Mouse (Mus musculus): ENCODE results near the gene Atxn3. TPM values are rescaled to one million over a fixed set of nuclear protein-coding genes. Genes with fewer than 3 reads are reported as not detected.
"Not testable (repeated sequence)": the region's sequence is repeated elsewhere in the genome, so short reads cannot be mapped to it uniquely, and the experiment has no call there.

Gene Atxn3
- 18.5 and 30.1 TPM in 2 replicates for total RNA-seq (2021)
- long read RNA-seq, full-length matches to known transcripts = 7 of 10 reads
- long read RNA-seq, partial matches to known transcripts = 0 of 10 reads
- long read RNA-seq, other reads (novel, unspliced or antisense) = 3 of 10 reads

DNA sequence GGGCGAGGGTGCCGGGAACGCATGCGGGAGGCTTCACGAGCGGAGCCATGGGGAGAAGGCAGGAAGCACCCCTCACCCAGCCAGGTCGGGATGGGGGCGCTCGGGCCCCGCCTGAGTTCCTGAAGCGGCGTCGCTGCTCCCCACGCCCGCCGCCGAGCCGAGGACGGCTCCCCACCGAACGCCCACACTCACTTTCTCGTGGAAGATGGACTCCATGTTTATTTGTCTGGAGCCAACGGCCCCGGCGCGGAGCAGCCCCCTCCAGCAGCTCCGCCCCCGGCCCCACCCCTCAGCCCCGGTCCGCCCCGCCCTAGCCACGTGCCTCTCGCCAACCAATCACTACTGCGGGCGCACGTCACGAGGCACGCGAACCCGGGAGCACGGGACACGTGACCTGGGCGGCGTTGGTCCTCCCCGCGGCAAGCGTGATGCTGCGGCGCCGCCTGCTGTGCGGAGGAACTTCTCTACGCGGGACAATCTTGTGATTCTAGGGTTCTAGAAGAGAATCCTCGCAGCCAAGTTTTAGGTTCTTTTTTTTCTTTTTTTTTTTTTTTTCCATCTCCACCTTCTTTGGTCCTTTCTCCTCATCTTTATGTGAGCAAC, at the start of gene Atxn3:
Atxn3 (minus strand) TSS at position 305 of the 603 bp plus-strand sequence.
- DNase-seq = peak; percentile 99

GRCm38 (mm10) chr12:102000785-102001184, 42.7 kb upstream of the Atxn3 start:
- no peak for DNase-seq

DNA sequence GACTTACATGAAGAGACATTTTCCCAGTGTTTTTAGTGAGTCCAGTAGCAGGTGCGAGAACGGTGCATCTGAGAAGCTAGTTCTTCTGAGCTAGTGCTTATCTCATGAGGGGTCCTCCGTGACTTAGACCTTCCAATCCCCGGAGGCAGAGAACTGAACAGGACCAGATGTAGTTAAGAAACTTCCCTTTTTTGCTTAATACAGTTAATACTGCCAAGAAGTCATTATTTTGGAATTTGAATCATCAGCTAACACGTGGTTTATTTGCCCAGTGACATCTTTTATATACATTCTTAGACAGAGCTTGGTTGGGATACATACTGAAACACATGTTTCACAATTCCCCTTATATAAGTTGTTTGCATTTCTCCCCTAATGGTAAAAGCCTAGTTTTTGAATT, 40.9 kb upstream of the Atxn3 start:
- DNase-seq = no peak

- no peak for DNase-seq
Measured at GRCm38 (mm10) chr12:101994576-101995467, 36.8 kb upstream of the Atxn3 start.

DNA sequence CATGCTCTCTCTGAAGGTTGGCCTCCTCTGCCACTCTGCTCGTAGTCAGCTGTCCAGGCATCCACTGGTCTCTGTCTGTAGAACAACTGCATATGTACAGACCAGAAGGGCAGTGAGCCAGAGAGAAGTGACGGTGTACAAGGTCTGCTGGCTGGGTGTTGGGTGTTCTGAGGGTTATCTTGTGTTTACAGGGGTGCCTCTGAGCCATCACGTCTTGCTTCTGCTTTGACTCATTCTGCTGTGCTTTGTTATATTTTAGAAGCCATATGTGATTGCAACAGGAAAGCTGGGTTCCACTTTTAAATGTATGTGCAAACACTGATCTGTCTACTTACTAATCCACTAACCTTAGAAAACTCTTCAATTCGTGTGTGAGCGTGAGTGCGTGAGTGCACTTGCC, 29.6 kb upstream of the Atxn3 start:
- DNase-seq = no peak

DNA sequence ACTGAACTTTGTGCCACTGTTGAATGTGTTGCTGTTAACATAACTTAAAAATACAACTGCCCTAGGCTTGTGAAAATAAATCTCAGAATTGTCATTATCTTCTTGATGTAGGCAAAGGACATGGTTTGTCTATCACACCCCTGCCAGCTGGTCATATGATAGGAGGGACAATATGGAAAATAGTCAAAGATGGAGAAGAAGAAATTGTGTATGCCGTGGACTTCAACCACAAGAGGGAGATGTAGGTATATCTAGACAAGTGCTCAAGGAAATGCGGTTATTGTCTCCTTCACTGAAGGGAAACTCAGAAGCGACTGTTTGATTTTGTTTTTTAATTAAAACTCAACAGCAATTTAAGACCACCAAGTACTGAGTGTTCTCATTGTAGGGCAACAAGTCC, 27.1 kb upstream of the Atxn3 start:
- no peak for DNase-seq

DNA sequence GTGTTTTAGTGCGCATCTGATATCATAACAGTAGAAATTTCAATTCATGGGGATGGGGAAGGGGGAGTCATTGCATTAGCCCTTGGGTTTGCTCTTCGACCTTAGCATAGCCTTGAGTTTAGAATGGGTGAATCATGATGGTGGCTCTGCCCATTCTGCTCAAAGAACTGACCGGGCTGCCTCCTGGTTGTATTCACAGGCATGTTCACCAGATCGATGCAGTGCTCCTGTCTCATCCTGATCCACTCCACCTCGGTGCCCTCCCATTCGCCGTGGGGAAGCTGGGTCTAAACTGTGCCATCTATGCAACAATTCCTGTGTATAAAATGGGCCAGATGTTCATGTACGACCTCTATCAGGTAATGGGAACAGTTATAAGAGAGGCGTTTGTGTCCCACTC, 24.9 kb upstream of the Atxn3 start:
- DNase-seq = peak; percentile 26

DNA sequence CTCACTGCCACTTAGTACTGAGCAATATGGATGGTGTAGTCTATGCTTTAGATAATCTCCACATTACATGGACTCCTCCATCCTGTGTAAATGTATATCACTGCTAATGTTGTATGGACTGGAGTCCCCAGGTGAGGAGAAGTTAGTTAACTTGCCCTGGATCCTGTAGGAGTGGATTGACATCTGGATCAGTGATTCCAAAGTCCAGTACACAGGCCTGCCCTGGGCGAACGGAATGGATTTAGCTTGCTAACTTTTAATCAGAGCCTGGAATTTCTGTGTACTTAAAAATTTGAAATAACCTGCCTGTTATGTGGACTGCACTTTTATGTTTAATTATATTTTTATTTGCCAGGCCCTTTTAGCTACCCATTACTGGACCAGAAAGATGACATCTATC, 23.5 kb upstream of the Atxn3 start:
- DNase-seq = no peak

DNA sequence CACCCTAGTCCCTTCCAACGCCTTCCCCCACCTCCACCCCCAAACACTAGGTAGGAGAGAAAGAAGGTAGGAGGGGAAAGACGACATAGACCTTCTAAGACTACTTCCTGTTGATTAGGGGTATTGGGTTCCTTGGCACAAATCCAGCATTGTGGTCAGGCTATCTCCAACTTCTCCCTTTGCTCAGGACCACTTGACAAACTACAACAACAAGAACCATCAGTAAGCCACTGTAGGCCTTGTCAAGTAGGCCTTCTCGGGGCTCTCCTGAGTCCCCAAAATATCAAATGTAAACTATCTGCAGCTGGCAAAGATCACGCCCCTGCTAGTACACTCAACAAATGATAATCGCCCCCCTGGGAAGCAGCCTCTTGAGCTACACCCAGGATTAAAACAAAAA, 22.2 kb upstream of the Atxn3 start:
- no peak for DNase-seq

DNA sequence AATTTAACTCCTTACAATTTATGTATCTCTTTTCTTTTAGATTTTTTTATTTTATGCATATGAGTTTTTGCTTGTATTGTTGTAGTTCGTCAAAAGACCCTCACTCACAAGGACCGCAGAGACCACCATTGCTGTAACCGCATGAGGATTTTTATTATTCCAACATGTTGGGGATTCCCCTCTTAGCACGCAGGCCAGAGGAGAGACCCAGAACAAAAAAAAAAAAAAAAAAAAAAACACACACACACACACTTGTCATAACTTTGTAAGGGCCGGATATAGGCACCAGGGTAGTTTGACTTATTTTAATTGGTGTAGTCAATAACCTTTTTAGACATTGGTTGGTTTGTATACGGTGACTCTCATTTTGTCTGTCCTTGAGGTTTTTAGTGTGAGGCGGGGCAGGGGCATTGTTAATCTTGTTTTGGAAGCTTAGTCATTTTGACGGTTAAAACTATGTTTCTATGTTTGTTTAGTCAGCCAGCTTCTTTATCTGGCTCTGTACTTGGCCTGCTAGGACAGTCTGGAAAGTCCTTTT, 21.2 kb upstream of the Atxn3 start:
- DNase-seq = no peak

DNA sequence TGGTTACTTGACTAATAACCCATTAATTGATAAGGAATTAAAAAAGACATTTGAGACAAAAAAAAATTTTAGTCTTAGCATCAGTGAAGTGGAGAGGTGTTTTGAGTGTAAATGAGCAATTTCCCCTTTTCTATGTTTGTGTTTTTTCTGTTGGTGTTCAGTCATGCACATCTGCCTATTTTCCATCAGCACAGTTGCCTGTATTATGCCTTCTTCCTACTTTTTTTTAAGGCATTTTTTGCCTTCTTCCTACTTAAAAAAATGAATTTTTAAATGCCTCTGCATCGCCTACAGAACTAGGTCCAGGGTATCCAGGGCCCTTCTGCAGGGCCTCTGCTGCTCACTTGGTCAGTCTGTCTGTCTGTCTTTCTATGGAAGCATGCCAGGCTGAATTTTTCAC, 20.5 kb upstream of the Atxn3 start:
- DNase-seq = no peak

DNA sequence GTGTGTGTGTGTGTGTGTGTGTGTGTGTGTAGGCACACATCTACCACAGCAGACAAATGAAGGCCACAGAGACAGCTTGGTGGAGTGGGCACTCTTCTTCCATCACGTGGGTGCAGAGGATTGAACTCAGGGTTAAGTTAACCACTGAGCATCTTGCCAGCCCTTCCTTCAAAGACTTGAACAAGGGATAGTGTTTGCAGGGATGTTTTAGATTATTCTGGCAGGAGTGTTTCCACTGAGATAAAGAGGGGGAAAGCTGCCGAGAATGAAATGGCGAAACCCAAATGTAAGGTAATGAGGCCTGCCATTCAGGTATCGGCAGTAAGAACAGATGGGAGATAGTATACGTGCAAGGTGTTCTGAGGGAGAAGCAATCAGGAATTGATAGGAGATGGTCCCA, 20.1 kb upstream of the Atxn3 start:
- no peak for DNase-seq

DNA sequence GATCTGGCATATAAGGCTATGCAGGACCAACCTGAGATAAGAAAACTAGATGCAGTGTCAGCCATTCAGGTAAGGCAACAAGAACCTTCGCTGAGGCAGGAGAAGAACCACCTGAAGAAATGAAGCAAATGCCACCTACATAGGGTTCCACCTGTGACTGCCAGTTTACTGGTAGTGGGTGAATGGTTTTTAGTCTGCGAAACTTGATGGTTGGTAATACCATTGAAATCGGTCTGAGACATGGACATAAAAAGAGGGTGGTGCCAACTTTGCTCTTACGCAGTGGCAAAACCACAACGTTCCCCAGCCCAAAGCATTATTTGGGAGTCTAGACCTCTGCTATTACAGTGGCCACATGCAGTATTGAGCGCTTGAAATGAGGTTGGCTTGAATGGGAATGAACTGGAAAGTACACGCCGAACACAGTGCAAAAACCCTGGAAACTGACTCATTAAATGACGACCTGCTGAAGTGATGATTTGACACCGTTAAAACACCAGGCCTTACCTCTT, 19.4 kb upstream of the Atxn3 start:
- DNase-seq = no peak

DNA sequence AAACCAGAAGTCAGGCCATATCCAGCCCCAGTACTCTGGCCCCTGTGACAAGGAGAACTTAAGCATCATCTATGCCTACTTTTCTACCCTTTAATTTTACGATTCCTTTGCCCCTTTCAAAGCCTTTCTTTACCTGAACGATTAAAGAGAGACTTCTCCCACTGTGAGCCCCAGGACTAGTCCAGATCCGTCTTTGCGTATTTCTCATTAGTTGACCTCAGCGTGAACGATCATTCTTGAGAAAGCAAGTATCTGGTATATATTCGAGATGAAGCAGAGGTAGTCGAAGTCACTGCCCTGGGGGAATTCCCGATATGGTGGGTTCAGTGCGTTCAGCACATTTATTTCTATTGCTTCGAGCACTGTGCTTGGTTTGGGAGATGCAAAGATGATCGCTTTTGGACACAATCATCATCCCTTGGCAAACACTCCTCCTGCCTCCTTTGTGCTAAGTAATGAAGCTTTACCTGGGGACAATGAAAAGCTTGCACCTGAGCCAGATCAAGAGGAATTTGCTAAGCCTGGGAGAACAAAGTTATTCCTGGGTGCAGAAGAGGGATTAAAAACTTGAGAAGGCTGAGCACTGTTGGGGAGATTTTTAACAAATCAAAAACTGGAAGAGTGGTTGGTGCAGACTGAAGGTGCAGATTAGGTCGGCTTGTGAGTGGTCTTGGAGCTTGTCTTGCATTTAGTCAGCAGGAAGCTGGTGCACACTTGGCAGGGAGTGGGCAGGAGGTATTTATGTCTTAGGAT, 18.8 kb upstream of the Atxn3 start:
- no peak for DNase-seq

DNA sequence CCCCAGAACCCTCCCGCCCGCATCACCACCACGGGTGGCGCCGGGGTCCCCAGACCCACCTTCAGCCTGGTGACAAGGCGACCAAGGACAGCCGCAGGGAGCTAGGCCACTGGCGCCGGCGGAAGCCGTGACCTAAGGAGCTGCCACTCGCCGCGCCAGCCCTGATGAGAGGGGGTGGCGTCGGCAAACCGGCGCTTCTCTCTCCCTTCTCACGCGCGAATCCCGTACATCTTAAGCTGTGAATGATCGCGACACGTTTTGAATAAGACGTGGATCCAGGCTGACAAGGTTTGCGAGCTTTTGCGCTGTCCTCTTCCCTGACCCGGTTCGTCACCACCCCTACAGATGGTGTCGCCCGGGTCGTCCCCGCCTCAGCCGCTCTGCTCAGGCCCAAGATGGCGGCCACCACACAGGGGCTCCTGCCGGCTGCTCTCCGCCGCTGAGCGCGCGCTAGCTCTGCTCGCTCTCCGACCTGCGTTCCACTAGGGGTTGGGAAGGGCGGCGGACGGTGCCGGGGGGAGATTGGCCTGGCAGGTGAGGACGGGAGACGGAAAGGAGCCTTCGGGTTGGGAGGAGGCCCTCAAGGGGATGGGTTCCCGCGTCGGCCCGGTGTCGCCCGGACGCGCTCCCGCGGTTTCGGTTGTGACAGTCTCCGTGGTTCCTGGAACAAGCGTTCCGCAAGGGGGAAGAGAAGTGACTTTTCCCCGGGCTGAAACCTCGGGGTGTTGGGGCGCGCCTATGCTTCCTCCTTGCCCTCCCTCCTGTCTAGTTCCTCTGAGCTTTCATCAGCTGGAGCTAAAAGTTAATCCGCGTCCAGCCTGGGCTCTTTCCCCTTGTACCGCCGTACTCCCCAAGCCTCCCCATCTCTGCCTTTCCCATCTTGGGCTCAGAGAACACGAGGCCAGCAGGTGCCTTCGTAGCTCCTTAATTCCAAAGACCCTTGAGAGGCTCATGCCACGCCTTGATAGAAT, 17.8 kb upstream of the Atxn3 start, which contains the start of gene Cpsf2:
Cpsf2 (plus strand) TSS at position 388 of the 971 bp plus-strand sequence.
- peak; percentile 80 for DNase-seq

DNA sequence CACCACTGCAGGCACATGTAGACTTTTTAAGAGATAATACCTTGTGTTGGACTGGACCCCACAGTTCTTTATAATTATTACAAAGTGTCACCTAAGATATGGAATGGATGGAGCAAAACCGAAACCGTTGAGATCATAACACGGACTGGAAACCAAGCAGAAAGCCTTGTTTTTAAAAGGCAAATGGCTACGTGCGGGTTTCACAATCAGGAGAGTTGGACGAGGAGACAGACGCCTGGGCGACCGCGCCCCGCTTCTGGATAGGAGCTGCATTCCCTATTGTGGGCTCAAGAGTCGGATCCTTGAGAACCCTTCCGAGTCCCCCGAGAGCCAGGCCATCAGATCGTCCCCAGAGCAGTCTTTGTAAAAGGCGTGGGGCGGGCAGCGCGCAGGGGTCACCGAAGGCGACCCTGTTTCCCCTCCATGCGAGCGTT, 17.1 kb upstream of the Atxn3 start:
- DNase-seq = no peak

- DNase-seq = no peak
Measured at GRCm38 (mm10) chr12:101974571-101974970, 16.5 kb upstream of the Atxn3 start.

DNA sequence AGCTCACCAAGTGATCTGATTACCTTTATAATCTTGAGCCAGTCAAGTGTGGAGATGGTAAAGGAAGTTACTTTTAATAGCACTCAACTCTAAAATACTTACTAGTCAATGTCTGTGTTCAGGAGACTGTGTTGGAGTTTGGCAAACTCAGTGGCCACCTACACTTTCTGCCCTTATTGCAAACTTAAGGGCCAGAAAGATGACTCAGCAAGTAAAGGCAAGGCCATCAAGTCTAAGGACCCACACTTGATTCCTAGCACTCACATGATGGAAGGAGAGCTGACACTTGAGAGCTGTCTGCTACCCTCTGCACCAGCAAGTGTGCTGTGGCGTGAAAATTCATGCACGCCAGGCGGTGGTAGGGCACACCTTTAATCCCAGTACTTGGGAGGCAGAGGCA, 14.2 kb upstream of the Atxn3 start:
- DNase-seq = no peak

DNA sequence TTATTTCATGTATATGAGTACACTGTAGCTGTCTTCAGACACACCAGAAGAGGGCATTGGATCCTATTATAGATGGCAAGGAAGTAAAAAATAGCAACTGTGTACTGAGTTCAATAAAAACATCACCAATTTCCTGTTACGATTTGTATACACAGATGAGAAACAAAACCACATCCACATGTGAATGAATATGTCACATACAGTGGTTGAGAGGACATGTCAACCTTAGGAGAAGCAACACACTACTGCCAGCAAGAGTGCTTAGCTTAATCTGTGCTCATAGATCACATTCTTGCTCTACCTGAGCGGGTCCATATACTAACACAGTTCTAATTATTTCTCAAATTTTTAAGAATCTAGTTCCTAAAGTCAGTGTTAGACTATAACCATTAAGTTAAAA, 13.3 kb upstream of the Atxn3 start:
- DNase-seq = no peak

DNA sequence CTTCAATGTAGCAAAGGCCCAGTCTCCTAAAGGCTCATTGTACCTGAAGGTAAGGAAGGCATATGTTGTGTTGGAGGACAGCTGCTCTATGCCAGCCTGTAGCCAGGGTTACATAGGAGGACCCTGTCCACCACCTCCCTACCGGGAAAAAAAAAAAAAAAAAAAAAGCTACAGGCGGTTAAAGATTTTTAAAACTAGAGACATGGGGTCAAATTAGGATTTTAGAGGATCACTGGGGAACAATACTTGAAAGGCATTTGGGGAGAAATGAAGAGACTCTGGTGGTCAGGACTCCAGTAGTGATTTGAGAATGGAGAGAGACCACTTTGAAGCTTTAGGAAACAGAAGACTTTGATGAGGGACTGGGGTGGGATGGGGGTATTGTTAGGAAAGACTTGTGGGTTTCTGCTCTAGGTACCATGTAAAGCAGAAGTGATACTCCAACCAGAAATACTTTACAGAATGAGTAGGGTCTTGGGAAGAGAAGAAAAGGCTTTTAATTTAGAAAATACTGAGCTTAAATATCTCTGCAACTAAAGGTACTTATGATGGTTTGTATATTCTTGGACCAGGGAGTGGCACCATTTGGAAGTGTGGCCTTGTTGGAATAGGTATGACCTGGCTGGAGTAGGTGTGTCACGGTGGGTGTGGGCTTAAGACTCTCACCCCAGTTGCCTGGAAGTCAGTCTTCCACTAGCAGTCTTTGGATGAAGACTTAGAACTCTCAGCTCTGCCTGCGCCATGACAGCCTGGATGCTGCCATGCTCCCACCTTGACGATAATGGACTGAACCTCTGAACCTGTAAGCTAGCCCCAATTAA, 1.1 kb upstream of the Atxn3 start:
- DNase-seq = not testable (repeated sequence)
